In the genomic region with DNA sequence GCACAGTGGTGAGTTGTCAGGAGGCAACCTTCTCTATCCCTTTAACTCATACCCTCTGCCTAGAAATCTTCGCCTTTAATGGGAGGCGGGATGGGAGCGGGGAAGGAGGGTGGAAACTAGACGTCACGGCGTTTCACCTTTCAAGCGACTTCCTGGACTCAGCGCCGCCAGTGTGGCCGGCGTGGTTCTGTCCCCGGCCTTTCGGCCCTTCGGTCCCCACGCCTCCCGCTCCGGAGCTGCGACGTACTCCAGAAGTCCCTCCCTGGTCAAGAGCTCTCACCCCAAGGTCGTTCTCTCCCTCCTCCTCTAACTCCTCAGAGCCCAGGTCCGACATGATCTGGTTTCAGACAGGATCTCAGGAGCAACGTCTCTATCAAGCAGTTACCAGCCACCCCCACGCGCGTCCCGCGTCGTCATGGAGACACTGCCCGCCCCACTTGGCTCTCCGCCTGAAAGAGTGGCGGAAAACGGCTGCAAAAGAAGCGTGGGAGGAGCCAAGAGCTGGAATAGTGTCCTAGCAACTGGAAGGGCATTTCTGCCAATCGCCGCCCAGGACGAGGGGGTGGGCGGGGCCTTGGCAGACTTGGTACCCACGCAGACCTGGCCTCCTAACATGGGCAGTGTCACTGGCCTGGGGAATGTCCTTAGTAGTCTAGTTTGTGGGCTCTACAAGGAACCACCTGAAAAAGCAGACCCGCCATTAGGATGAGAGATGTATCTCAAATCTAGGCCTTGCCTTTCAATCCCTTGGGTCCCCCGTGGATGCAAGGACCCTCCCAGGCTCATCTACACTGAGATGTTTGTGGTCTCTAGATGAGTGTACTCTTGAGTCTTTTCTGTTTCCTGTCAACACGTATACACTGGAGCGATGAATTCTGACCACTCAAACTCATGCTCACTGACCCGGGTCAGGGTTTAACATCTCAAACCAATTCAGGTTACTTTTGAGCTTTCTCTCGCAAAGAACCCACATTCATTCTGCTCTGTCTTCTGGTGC, we compare ENCODE assay signal across 8 mouse cellular contexts. TPM values are rescaled to one million over a fixed set of nuclear protein-coding genes. Genes with fewer than 3 reads are reported as not detected.
DNase-seq lines count a peak whose midpoint lies in the region; ATAC-seq lines count a peak whose summit lies in the region.

TSS of gene Rsph1 (minus strand) at position 462 of the 997 bp plus-strand sequence.

- ATAC-seq in inflammation-experienced regulatory T-cells, adult 6 months = peak; percentile 95

- peak; percentile 100 for DNase-seq in adrenal gland, adult 18-20 months (ENCODE audit: low spot score in 2 of 2)
- peak; percentile 78 for DNase-seq in embryo, embryonic 11.5 days (ENCODE audit: low read depth, low spot score)
- peak; percentile 97 for DNase-seq in gastrocnemius, postnatal 25 days
- peak; percentile 100 for DNase-seq in left cerebral cortex, adult 8-10 months (ENCODE audit: low spot score in 2 of 2)
- DNase-seq in retina, postnatal 1 day = peak; percentile 97
- peak; percentile 95 to 97 for DNase-seq in thymus, postnatal 36 days

- no peak within 1 kb of the TSS for H3K27ac ChIP-seq in macrophage

- no peaks in the 10 kb centered on the region for H3K36me3 ChIP-seq in macrophage (ENCODE audit: inconsistent target)

- no peaks in the 10 kb centered on the region for H3K79me2 ChIP-seq in macrophage (ENCODE audit: inconsistent target)

- H3K4me3 ChIP-seq in macrophage (ENCODE audit: inconsistent target) = peak within 1 kb of the TSS; percentile 12; the same call in 1 of the 2 replicates

- 14% methylated on average over 44 of the region's 44 CpGs for WGBS in macrophage (ENCODE audit: missing documents)

RNA-seq across cellular contexts. Expression of gene Rsph1, which starts in this region (rescaled TPM):
- 1 to 10 TPM; 5.7 to 7.2 TPM for total RNA-seq in adrenal gland, adult 18-20 months (2021)
- 10 to 100 TPM in 1 of 2 experiments, 1 to 10 TPM in 1; 8.0 to 10.2 TPM for total RNA-seq in gastrocnemius, postnatal 25 days (2021)
- 1 to 10 TPM in 2 of 3 experiments, under 1 TPM in 1; 0.55 to 4.8 (median 1.3) TPM for polyA plus RNA-seq in inflammation-experienced regulatory T-cells, adult 6 months (2017; shearing (Covaris generic))
- 10 to 100 TPM; 14.0 to 23.9 (median 18.8) TPM for total RNA-seq in left cerebral cortex, adult 8-10 months (2022)
- total RNA-seq in macrophage (2018; cell fraction: chromatin; rRNA removed) = not detected
- total RNA-seq in macrophage (2018; cell fraction: cytosol; rRNA removed) = under 1 TPM in 16 of 26 experiments, not detected in 10; 0.14 to 0.65 (median 0.35) TPM
- total RNA-seq in macrophage (2018; cell fraction: nucleus; rRNA removed) = not detected
- polyA plus RNA-seq in macrophage (2018) = 0.33 to 0.92 TPM (median 0.59 TPM) in 3 replicates
